22 mouse cellular contexts compared by ENCODE assay signal in the genomic region with DNA sequence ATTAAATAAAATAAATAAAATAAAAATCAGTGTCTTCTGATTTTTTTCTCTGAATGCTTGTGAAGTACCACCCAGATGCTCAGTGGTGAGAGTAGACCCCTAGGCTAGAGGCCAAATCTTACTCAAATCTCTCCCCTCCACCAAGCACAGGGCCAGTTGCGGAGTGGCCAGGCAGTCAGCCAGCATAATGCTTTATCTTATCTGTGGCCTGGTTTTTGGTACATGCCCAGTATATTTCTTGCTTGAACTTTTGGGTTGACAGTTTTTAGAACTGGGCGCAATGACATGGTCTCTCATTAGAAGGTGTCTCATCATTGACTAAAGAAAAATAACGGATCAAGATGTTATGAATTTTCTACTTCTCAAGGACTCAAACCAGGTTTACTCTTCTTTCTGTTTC.
DNase-seq lines count a peak whose midpoint lies in the region; ATAC-seq and TF ChIP-seq lines count a peak whose summit lies in the region.
"Had no signal": no experiment of that assay in that cellular context is flagged by ENCODE, and none has a peak within 500 bp of the region (broad histone marks: within the 10 kb centered on the region; RNA-seq: fewer than 3 reads in every experiment).

No protein-coding gene starts in this region.

- no peaks in the 10 kb centered on the region for H3K36me3 ChIP-seq in heart, embryonic 13.5 days
- no peaks in the 10 kb centered on the region for H3K36me3 ChIP-seq in intestine, embryonic 14.5 days (ENCODE audit: control insufficient read depth, insufficient read depth, low read length)
- no peaks in the 10 kb centered on the region for H3K36me3 ChIP-seq in intestine, postnatal 0 days (ENCODE audit: control insufficient read depth, insufficient read depth)
- H3K36me3 ChIP-seq: embryonic facial prominence, embryonic 12.5 days; forebrain, embryonic 15.5 days; G1E; hindbrain, embryonic 13.5 days; intestine, embryonic 15.5 days had no signal

- H3K27me3 ChIP-seq in heart, embryonic 13.5 days (replicated peaks), result no peaks in the 10 kb centered on the region; the same call in 1 of the 2 replicates
- no peaks in the 10 kb centered on the region for H3K27me3 ChIP-seq in intestine, embryonic 14.5 days (replicated peaks; ENCODE audit: control insufficient read depth, insufficient read depth, low read length)
- H3K27me3 ChIP-seq in intestine, postnatal 0 days (replicated peaks; ENCODE audit: control insufficient read depth, insufficient read depth, low read length), result no peaks in the 10 kb centered on the region
- H3K27me3 ChIP-seq: embryonic facial prominence, embryonic 12.5 days; forebrain, embryonic 15.5 days; hindbrain, embryonic 13.5 days; intestine, embryonic 15.5 days had no signal

- peaks cover 85% of the 10 kb centered on the region for H3K4me1 ChIP-seq in heart, embryonic 13.5 days
- H3K4me1 ChIP-seq in intestine, embryonic 14.5 days (replicated peaks; ENCODE audit: control insufficient read depth, insufficient read depth, low read length), result peaks cover 8% of the 10 kb centered on the region; the same call in 1 of the 2 replicates
- no peaks in the 10 kb centered on the region for H3K4me1 ChIP-seq in intestine, postnatal 0 days (replicated peaks; ENCODE audit: control insufficient read depth, insufficient read depth, low read length)
- H3K4me1 ChIP-seq: forebrain, embryonic 15.5 days; hindbrain, embryonic 13.5 days; intestine, embryonic 15.5 days had no signal

- H3K4me2 ChIP-seq in heart, embryonic 13.5 days, result no peak overlapping the region
- H3K4me2 ChIP-seq in intestine, embryonic 14.5 days (ENCODE audit: low read length), result no peak overlapping the region
- no peak overlapping the region for H3K4me2 ChIP-seq in intestine, postnatal 0 days (replicated peaks; ENCODE audit: low read depth)
- H3K4me2 ChIP-seq: embryonic facial prominence, embryonic 12.5 days; forebrain, embryonic 15.5 days; hindbrain, embryonic 13.5 days; intestine, embryonic 15.5 days had no signal

- 66% methylated on average over 3 of the region's 3 CpGs for WGBS in heart, embryonic 13.5 days
- 95% methylated on average over 3 of the region's 3 CpGs for whole genome bisulfite sequencing in intestine, embryonic 14.5 days
- 93% methylated on average over 3 of the region's 3 CpGs for WGBS in intestine, postnatal 0 days

- H3K9me3 ChIP-seq in heart, embryonic 13.5 days, result no peaks in the 10 kb centered on the region
- H3K9me3 ChIP-seq in intestine, embryonic 14.5 days (ENCODE audit: control insufficient read depth, low read length), result no peaks in the 10 kb centered on the region
- H3K9me3 ChIP-seq in intestine, postnatal 0 days (ENCODE audit: control insufficient read depth), result no peaks in the 10 kb centered on the region
- H3K9me3 ChIP-seq: embryonic facial prominence, embryonic 12.5 days; forebrain, embryonic 15.5 days; hindbrain, embryonic 13.5 days; intestine, embryonic 15.5 days had no signal

- no peak overlapping the region for H3K4me3 ChIP-seq in heart, embryonic 13.5 days
- no peak overlapping the region for H3K4me3 ChIP-seq in intestine, embryonic 14.5 days (ENCODE audit: low read depth, low read length)
- no peak overlapping the region for H3K4me3 ChIP-seq in intestine, postnatal 0 days (ENCODE audit: low read depth, low read length)
- H3K4me3 ChIP-seq: embryonic facial prominence, embryonic 12.5 days; forebrain, embryonic 15.5 days; hindbrain, embryonic 13.5 days; intestine, embryonic 15.5 days had no signal

- intact Hi-C loops in heart, postnatal 25 days (cut with DNase I), result no loop called here

- H3K27ac ChIP-seq in heart, embryonic 13.5 days (replicated peaks), result 0 out of 2 replicates have a peak overlapping the region, but pooled peaks have one; percentile 24
- no peak overlapping the region for H3K27ac ChIP-seq in intestine, embryonic 14.5 days (ENCODE audit: low read depth)
- no peak overlapping the region for H3K27ac ChIP-seq in intestine, postnatal 0 days (ENCODE audit: low read depth, low read length)
- H3K27ac ChIP-seq: embryonic facial prominence, embryonic 12.5 days; forebrain, embryonic 15.5 days; hindbrain, embryonic 13.5 days; hindbrain, postnatal 0 days; intestine, embryonic 15.5 days had no signal

- DNase-seq in adrenal gland, adult (ENCODE audit: inconsistent age in 2 of 2, low spot score in 1 of 2), result peak; percentile 49 to 76
- DNase-seq in adrenal gland, adult 8-10 months, result no peak
- DNase-seq in heart, postnatal 25 days (ENCODE audit: low spot score), result no peak
- peak; percentile 7 for DNase-seq in intestine, embryonic 14.5 days (ENCODE audit: low spot score)
- DNase-seq in adrenal gland, postnatal 14 days, result peak; percentile 45
- DNase-seq in cerebellum, postnatal 25 days, result no peak
- DNase-seq: B cell, adult 2 months; cerebellum, adult 11 months; cerebellum, adult 8-10 months; cerebellum, postnatal 14 days; gastrocnemius, postnatal 36 days; heart, adult 18-20 months; kidney, adult 2 months had no signal

- no peak for TF ChIP-seq CTCF in intestine, postnatal 0 days (IDR thresholded peaks at IDR 0.05; ENCODE audit: low read depth)

- no peak overlapping the region for H3K9ac ChIP-seq in heart, embryonic 13.5 days
- no peak overlapping the region for H3K9ac ChIP-seq in intestine, embryonic 14.5 days (ENCODE audit: low read length)
- H3K9ac ChIP-seq in intestine, postnatal 0 days (ENCODE audit: low read depth, low read length), result no peak overlapping the region
- H3K9ac ChIP-seq: embryonic facial prominence, embryonic 12.5 days; forebrain, embryonic 15.5 days; hindbrain, embryonic 13.5 days; intestine, embryonic 15.5 days had no signal

- no peak for ATAC-seq in heart, embryonic 13.5 days (ENCODE audit: extremely low read depth, insufficient number of reproducible peaks, low FRiP score, low TSS enrichment)
- no peak for ATAC-seq in intestine, embryonic 14.5 days (replicated peaks; ENCODE audit: low FRiP score, low TSS enrichment, low read depth)
- ATAC-seq in intestine, postnatal 0 days, result no peak
- ATAC-seq: CD4-positive, CD25-positive, alpha-beta regulatory T cell, adult 4 months; forebrain, embryonic 15.5 days; hindbrain, postnatal 0 days had no signal

Comparison
In these comparisons a context has a peak if more than half of its experiments do, and no peak if none do; other contexts are left out.
1. DNase-seq: peak in adrenal gland, adult (2 of 2), intestine, embryonic 14.5 days (single experiment) and adrenal gland, postnatal 14 days (single experiment); none in adrenal gland, adult 8-10 months (single experiment), heart, postnatal 25 days (single experiment) and cerebellum, postnatal 25 days (0 of 2).